Mouse (Mus musculus) megakaryocyte, adult 5-6 weeks (primary cell): Measurements from ENCODE around the gene Slc9a3r2. TPM values are rescaled to one million over a fixed set of nuclear protein-coding genes. Genes with fewer than 3 reads are reported as not detected.
A peak's percentile ranks its signal among the peaks of the same experiment; 100 is the strongest.

Experiments
- ATAC-seq: 2 replicates; pipeline ENCODE4 v1.8.0; 2016; ENCODE audit warnings: mild to moderate bottlenecking, inconsistent platforms; ENCODE audit not compliant: poor library complexity, severe bottlenecking
- total RNA-seq, 2 experiments: library from RNA; stranded (forward) in 1 of 2; stranded (reverse) in 1 of 2; fragments of 153-499, 151-499 nt in 1 of 2; fragments of 221-1000, 200-1000 nt in 1 of 2; gene quantifications; 2 replicates each; pipeline versions ENCODE4 v1.2.3 to v1.2.4; 2015 to 2017

Slc9a3r2 gene
- 0.30 and 1.4 TPM in 2 replicates for total RNA-seq (2015)
- total RNA-seq (2017): 1.1 and 1.5 TPM in 2 replicates

GRCm38 (mm10) chr17:24650070-24650616, at the start of gene Slc9a3r2:
Gene Slc9a3r2, minus strand, starts transcription at chr17:24650327.
- ATAC-seq: peak; percentile 23; the same call in 1 of the 2 replicates

- no peak for ATAC-seq
These were observed 49.3 kb upstream of the Slc9a3r2 start for GRCm38 (mm10) chr17:24699473-24699872.

GRCm38 (mm10) chr17:24698715-24699114, 48.6 kb upstream of the Slc9a3r2 start:
- no peak for ATAC-seq

DNA sequence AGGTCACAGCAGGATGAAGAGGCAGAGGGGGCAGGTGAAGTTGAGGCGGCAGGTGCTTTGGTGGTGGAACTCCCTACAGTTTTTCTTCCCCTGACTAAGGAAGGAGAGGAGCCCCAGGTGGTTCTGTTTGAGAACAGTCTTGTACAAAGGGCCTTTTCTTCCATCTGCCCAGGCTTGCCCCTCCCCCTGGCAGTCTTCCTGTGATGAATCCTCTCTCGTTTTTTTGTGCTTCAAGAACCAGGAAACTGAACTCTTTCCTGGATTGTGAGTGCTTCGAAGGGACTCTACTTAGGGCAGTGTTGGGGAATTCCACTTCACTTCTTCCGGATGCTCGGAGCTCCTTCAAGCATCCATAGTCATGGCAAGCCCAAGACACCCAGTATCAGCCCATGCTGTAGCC, 47.9 kb upstream of the Slc9a3r2 start:
- ATAC-seq: no peak

DNA sequence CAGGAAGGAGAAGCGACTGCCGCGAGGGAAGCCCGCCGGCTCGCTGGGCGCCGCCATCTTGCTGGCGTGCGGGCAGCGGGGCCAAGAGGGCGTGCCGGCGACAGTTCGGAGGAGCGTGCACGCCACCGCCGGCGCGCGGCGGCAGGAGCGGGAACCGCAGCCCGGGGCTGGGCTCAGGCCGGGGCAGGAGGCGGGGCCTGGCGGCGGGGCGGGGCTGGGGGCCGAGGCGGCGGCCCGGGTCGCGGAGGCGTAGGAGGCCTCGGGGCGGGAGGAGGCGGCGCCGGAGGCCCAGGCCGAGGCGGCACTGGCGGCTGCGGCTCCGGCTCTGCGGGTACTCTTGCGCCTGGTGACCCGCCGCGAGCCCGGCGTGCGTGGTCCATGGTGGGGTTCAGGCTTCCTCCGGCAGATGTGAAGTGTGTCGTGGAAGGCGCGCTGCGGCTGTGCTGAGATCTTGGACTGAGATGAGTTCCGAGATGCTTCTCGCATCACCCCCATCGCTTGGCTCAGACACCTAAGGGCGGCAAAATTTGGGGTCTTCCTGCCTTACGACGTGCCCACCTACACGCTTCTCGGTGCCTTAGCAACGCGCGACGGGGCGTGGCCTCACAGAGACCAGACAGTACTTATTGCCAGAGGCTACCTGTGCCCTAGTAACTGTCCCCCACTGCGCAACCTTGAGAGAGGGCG, 46.0 kb upstream of the Slc9a3r2 start, which contains the start of the genes Gfer and Noxo1:
TSS of gene Gfer (minus strand) at position 146 of the 687 bp plus-strand sequence.
TSS of gene Noxo1 (plus strand) at position 224 of the 687 bp plus-strand sequence.
- ATAC-seq: peak; percentile 93

- ATAC-seq: no peak
These were observed 45.3 kb upstream of the Slc9a3r2 start for GRCm38 (mm10) chr17:24695326-24696010.

- ATAC-seq: no peak
These were observed 42.3 kb upstream of the Slc9a3r2 start for GRCm38 (mm10) chr17:24692385-24692784.

DNA sequence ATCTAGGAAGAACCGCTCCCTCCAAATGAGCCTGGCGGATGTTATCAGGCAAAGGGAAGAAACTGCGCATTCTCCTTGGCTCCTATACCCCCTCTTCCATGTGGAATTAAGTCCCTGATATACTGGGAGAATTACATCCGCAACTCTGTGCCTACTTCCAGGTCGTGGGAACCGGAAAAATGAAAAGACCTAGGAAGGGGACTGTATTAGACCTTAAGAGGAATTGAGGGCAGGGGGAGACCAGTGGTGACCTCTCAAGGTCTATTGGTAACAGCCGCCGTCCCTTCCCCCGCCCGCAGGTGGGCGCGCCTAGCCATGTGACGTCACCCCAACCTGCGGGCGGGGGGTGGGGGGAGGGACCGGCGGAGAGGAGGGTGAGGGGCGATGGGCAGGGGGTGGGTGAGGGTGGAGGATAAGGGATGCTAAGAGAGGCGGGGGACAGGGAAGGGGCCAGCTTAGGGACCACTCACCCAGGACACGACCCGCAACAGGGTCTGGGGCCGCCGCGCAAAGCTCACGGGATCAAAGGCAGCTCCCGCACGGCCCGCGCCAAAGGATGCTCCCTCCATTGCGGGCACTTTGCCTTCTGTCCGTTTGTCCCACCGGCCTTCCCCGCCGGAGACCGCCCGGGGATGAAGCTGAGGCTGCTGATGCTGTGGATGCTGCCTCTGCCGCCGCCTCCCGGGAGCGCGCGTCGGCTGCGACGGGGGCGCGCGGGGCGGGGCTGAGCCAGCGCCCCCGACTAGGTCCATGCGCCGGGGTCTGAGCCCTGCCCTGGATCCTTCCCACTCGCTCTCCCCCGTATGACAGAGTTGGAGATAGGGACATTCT, 39.3 kb upstream of the Slc9a3r2 start, which contains the start of gene Syngr3:
TSS of gene Syngr3 (minus strand) at position 705 of the 831 bp plus-strand sequence.
- no peak for ATAC-seq

DNA sequence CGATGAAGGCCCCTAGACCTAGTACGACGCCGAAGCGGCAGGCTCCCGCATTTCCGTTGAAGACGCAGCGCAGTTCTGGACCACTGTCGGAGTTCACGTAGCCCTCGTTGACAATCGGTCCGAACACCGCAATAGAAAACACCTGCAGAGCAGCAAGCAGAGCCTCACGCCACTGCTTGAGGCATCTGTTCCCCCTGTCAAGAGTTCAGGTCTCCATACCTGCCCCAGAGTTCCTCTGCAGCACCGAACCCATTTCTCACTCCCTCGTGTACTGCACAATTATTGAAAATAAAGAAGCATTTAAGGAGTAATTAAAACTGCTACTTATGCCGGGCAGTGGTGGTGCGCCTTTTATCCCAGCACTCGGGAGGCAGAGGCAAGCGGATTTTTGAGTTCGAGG, 37.5 kb upstream of the Slc9a3r2 start:
- ATAC-seq: no peak

DNA sequence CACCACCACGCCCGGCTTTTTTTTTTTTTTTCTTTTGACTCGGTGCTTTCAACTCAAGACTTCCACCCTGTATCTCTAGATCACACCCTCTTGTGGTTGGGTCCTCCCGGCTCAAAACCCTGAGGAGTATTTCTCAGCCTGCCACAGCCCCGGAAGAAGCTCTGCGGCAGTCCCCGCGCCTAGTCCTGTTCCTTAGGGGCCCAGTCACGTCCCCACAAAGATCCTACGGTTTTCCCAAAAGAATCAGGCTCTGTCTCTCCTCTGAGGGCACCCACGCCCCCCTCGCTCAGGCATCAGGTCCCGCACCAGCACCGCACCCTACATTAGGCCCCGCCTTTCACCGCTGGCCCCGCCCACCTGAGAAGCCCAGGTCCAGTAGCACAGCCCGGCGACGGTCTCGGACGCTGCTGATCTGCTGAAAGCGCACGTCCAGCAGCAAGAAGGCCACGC, 37.0 kb upstream of the Slc9a3r2 start:
- ATAC-seq: peak; percentile 86

DNA sequence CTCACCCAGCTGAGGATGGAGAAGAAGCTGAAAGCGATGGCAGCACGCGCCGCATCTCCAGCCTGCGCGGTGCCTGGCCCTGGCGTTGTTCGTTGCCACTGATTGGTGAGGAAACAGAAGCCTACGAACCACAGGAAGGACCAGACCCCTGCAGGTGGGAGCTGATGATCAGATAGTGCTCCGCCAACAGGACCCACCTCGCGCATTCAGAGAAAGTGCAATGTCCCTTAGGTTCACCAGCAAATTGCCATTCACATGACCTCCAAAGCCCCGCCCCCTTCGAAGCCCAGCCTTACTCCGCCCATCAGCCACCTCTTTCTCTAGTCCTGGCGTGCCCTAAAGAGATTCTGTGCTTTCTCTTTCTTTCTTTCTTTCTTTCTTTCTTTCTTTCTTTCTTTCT, 36.4 kb upstream of the Slc9a3r2 start:
- ATAC-seq: peak; percentile 58

- ATAC-seq: no peak
These were observed 27.5 kb upstream of the Slc9a3r2 start for GRCm38 (mm10) chr17:24677500-24678080.

DNA sequence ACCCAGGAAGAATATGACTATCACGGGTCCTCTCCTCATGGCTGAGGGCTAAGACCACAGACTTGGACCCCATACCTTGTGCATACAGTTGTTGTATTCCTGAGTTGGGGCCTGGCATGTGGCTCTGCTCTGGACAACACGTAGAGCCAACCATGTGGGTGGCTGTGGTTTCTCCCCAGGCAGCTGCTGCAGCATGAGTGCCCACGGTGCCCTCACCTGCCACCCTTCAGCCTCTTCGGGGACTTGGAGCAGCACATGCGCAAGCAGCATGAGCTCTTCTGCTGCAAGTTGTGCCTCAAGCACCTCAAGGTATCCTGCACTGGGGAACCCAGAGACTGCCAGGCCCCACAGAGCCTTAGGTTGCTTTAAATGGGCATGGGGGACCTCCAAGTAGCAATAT, 26.8 kb upstream of the Slc9a3r2 start:
- no peak for ATAC-seq

DNA sequence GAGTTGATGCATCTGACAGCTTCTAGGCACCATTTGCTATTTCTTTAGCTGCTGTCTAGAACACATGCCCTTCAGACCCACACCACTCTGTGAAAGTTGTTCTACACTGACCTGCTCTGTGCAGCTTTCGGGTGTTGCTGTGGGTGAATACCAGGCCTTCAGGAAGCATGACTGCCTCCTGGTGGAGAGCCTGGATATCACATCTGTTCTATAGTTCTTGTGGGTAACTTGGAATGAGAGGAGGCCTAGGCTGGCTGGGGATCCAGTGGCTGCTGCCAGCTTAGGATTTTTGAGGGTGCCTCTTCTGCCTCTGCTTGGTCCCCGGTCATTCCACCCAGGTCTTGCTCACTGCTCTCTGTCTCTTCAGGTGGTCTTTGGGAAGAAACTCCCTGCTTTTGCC, 26.1 kb upstream of the Slc9a3r2 start:
- peak; percentile 74 for ATAC-seq

GRCm38 (mm10) chr17:24674277-24674676, 24.1 kb upstream of the Slc9a3r2 start:
- ATAC-seq: no peak

DNA sequence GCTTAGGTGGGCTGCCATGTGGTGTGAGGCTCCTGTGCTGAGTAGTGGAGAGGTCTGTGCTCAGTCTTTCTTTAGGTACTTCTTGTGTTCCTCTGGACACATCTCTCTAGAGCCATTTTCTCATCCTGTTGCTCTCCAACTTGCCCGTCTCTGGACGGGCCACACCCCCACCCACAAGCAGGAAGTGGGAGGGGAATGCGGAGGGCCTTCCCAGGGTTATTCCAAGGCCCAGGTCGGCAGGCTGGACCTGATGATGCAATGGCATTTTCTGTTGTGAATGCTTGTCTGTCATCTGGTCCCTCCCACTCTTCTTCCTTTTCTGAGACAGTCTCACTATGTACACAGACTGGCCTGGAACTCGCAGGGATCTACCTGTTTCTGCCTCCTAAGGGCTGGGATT, 22.0 kb upstream of the Slc9a3r2 start:
- ATAC-seq: no peak

DNA sequence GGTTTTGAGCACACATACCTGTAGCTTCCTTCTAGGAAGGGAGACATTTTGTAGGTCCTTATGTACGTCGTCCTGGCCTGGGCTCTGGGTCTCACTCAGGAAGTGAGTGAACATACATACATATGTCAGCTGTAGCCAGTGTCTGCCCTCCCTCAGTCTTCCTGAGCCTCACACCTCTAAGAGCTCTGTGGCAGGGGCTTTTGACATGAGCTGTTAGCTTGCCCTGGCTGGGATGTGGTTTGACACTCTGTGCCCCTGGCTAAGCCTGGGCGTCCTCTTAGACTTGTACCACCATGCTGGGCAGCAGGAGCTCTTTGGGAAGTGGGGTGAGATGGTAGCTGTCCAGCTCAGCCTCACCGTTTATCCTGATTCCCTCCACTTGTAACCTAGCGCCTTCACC, 21.2 kb upstream of the Slc9a3r2 start:
- no peak for ATAC-seq

DNA sequence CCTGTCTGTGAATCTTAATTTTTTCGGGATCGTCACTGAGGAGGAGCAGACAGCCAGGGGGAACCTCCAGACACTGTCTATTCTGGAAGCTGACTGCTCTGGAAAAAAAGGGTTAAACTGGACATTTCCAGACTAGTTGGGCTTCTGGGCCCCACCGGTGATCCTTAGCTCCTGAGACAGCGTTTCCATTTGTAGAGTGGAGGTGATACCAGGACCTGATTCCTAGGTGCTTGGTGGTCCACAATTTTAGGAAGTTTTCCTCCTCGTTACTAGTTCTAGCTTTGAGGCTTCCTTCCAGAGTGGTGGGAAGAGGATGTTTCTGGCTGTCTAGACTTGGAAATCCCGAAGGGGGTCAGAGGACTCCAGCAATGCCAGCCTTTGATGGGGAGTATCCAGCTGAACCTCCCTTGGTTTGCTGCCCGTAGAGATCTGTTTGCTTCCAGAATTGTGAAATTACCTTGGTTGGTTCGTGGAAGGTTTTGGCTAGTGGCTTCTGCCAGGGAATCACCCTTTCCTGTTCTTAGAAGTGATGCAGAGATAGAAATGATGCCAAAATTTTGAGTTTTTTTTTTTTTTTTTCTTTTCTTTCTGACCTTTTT, 20.2 kb upstream of the Slc9a3r2 start:
- ATAC-seq: no peak

- ATAC-seq: peak; percentile 97
These were observed 19.6 kb upstream of the Slc9a3r2 start, which contains the start of gene Zfp598 for GRCm38 (mm10) chr17:24669545-24670245. Gene Zfp598, plus strand, starts transcription at chr17:24669687.
